Mouse (Mus musculus) adrenal gland, adult 10 weeks (tissue): ENCODE results near the gene 2310022B05Rik. TPM values are rescaled to one million over a fixed set of nuclear protein-coding genes. Genes with fewer than 3 reads are reported as not detected.

ENCODE experiments used
- polyA plus RNA-seq: library from polyadenylated mRNA; stranded (reverse); fragments of 350-450 nt; fragmentation: Illumina TruSeq; extraction: RNeasy Lipid Tissue Mini Kit (QIAGEN cat#74804); gene quantifications from one replicate; pipeline ENCODE4 v1.2.3, GENCODE M21; 2014; ENCODE audit warnings: low read depth, low replicate concordance

The 2310022B05Rik gene
- 19.2 TPM for polyA plus RNA-seq

DNA sequence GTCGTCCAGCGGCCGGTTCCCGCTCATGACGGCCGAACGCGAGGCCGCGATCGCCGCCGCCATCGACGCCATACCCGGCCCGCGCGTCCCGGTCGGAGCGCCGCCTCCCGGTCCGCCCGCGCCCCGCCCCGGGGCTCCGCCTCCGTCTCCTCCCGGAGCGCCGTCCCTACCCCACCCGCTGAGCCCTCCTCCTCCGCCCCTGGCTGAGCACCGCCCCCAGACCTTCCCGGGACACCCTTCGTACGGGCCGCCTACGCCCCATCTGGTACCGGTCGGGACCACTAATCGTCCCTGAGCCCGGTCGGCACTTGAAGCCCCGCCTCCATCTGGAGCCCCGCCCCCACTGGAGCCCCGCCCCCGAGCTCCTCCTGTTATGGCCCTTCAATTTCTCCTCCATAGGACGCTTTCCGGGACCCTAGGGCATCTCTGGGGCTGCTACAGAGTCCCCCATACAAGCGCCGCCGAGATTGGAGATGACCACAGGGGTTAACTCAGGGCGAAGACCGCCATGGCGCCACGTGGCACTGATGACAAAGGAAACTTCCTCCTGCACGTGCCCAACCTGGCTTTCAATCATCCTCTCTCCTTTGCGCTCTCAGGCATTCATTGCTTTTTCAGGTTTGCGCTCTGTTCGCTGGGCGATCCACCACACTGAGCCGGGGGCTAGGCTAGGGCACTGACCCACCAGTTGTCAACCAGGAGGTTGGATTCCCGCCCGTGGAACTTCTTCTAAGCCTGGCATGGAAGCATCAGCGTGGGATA, at the start of gene 2310022B05Rik:
Gene 2310022B05Rik (minus strand): TSS at position 258 of the 762 bp plus-strand sequence.

Other genes starting within 250 kb of the 2310022B05Rik start
- gene Pgbd5, start 223.7 kb downstream of the 2310022B05Rik start, polyA plus RNA-seq: 2.6 TPM
- 13.0 TPM for gene Cog2, start 142.6 kb downstream of the 2310022B05Rik start, polyA plus RNA-seq
- gene Agt, start 93.7 kb downstream of the 2310022B05Rik start, polyA plus RNA-seq: 1.6 TPM
- gene Capn9, start 87.3 kb downstream of the 2310022B05Rik start, polyA plus RNA-seq: not detected
- 32.3 TPM for gene Ttc13, start 58.6 kb upstream of the 2310022B05Rik start, polyA plus RNA-seq
- 2.7 TPM for gene Arv1, start 58.8 kb upstream of the 2310022B05Rik start, polyA plus RNA-seq
- 0.47 TPM for gene Fam89a, start 88.5 kb upstream of the 2310022B05Rik start, polyA plus RNA-seq
- gene Trim67, start 129.7 kb upstream of the 2310022B05Rik start, polyA plus RNA-seq: 0.17 TPM
- gene Gnpat, start 199.7 kb upstream of the 2310022B05Rik start, polyA plus RNA-seq: 87.4 TPM
- gene 2810004N23Rik, start 199.8 kb upstream of the 2310022B05Rik start, polyA plus RNA-seq: 45.0 TPM
- gene Exoc8, start 234.3 kb upstream of the 2310022B05Rik start, polyA plus RNA-seq: 15.7 TPM
- gene Sprtn, start 234.5 kb upstream of the 2310022B05Rik start, polyA plus RNA-seq: 19.3 TPM